Mouse (Mus musculus) thymus, postnatal 14 days (tissue): ENCODE measurements around the gene D330020A13Rik.
A peak's percentile ranks its signal among the peaks of the same experiment; 100 is the strongest.
"Not testable (repeated sequence)": the region's sequence is repeated elsewhere in the genome, so short reads cannot be mapped to it uniquely, and the experiment has no call there.

Experiments used
- DNase-seq: peaks from one replicate; pipeline ENCODE4 v3.0.0; 2021

The D330020A13Rik gene

GRCm38 (mm10) chr6:120294056-120294784 lies at the start of gene D330020A13Rik, which contains the start of gene B4galnt3:
Gene D330020A13Rik, plus strand, starts transcription at chr6:120294364.
Gene B4galnt3, minus strand, starts transcription at chr6:120294559.
- peak; percentile 63 for DNase-seq

DNA sequence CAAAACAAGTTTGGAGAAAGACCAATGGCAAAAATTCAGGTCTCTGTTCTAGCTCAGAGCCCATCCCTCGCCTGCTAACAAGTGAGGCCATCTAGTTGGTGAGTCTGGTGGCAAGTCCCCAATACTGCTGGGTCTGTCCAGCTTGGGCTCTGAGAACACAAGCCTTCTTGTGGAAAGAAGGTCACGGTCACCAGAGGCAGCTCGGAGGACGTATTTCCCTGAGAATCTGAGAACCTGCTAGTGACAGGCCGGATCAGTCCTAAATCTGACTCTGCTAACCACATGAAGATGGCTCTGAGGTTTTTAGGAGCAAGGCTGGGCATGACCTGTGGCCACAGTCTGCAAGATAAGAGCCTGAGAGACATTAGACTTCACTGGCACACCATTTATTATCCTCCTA lies 47.5 kb upstream of the D330020A13Rik start:
- no peak for DNase-seq

DNA sequence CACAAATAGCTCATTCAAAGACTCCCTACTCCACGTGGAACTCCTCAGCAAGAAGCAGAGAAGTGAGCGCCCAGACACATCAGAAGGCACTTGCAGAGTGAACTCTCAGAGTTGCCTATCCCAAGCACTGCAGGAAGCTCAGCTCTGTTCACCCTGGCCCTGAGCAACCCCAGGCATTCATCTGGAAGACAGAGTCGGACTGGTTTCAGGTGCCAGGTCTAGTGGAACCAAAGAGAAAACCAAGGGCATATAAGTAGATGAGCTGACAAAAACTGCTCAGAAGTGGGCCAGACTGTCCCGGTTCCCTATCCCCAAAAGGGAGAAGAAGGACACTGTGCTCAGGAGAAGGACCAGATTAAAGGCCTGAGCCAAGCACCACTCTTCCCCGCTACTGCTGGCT lies 44.3 kb upstream of the D330020A13Rik start:
- no peak for DNase-seq

GRCm38 (mm10) chr6:120251010-120251409 lies 43.2 kb upstream of the D330020A13Rik start:
- no peak for DNase-seq

DNA sequence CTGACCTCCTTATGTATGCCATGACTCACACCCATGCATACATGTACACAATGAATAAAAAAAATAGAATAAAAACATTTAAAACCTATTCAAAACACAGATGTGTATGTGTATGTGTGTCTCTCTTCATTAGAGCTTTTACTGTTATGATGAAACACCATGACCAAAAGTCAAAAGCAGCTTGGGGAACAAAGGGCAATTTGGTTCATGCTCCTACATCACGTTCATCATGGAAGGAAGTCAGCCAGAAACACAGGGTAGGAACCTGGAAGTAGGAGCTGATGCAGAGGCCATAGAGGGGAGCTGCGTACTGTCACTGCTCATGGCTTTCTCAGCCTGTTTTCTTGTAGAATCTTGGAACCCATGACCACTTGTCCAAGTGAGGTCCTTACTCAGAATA lies 41.4 kb upstream of the D330020A13Rik start:
- DNase-seq: no peak

DNA sequence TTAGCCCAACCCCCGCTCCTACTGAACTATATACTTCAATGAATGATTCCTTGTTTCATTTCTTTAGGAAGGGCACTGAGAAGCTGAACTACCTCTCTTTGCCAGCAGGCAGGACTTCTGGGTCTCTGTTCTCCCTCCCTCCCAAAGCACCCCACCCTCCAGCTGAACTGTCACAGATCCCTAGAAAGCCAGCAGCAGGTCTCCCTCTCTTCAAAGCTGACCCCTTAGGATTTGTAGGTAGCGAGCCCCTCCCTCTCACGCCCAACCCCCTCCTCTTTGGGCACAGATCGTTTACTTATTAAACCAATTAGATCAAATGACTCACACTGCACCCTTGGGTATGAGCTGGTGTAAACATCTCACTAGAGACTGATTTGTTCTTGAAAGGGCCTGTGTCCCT lies 39.5 kb upstream of the D330020A13Rik start:
- no peak for DNase-seq

DNA sequence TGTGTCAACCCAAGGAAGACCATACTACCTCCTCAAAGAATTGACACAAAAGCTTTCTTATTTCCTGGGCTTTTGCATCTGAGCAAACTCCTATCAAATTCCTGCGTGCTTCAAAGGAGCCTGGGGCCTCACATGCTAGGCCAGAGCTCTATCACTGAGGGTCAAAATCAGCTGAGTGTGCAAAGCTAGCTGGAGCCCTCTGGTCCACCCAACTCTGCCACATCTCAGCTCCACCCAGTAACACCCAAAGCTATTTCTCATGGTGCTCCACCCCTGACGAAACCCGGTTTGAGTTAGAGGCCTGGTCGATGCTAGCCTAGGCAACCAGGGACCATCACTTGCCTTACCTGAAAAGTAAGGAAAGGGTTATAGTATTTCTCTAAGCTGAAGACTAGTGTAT lies 39.0 kb upstream of the D330020A13Rik start:
- no peak for DNase-seq

- DNase-seq: peak; percentile 16
These were observed 38.5 kb upstream of the D330020A13Rik start for GRCm38 (mm10) chr6:120255701-120256100.

DNA sequence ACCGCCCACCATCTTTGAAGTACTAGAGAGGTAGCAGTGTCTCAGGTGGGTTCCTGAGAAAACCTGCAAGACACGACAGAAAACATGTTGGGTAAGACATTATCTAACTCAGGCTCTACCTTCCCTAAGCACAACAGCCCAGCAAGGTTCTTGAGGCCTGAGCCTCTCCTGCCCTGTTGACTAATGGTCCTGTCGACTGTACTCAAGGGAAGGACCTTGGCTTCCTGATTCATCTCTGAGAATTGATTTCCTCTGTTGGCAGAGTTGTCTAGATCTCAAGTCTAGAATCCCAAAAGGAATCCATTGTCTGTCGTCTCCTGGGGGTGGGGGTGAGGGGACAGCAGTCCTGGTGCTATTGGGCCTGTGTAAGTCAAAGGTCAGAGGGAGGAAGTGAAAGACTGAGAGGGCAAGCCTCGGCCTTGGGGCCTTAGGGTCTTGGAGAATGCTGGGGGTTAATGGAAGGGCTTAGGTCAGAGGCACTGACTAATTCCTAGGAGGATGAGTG lies 37.7 kb upstream of the D330020A13Rik start:
- DNase-seq: no peak

DNA sequence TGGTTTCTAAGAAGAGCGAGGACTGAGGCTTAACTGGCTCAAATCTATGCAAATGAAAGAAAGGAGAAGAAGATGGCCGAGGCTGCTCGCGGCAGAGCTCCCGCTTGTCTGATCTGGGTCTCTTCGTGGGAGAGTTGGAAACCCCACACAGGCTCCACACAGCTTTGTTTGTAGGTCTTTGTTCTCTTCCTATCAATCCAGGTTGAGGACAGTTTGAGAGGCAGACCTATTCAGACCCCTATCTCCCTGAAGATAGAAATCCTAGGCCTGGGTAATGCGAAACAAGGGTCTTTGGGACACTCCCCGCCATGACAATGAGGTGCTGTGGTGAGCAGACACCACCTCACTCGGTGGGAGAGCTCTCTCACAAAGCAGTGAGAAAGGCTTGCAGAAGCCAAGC lies 34.7 kb upstream of the D330020A13Rik start:
- DNase-seq: no peak

DNA sequence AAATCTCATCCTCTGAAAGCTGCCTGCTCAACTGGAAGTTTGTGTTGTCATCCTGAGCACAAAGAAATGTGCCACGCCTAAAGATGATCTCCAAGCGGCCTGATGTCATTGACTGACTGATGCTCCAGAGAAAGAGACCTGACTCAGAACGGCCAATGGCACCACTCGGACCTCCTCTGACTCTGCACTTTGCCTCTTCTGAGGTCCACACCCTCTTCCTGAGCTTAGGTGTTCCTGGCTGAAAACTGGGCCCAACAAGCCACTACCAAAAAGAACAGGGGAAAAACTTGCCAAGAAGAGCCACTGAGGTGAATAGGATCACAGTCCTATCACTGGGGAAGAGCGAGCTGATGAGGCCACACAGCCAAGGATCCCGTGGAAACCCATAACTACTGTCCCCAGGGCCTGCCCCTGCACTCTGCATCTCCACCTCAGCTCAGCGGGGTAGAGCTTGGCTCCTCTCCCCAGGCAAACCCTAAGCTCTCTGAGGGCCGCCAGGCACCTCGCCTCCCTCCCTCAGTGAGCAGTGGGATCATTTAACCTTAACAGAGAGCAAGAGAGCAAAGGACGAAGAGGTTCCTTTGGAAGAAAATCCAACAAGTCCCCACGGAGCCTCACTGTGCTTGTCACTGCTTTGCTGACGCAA lies 31.2 kb upstream of the D330020A13Rik start:
- no peak for DNase-seq

GRCm38 (mm10) chr6:120263608-120264007 lies 30.6 kb upstream of the D330020A13Rik start:
- no peak for DNase-seq

DNA sequence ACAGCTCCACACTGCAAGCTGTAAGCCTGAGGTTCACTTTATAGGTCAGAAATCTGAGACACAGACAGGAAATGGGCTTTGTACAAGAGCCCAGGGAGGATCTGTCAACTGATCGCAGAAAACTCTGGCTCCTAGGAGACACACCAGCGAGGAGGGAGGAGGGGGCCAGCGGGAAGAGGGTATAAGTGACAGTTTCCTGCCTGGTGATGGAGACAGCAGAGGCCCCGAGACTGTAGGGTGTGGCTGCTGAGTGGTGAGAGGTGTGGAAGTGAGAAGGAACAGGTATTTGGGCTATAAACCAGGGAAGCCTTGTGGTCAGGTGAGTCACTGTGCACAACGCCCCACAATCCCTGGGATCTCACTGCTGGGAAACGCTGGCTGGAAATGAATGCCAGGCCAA lies 30.0 kb upstream of the D330020A13Rik start:
- DNase-seq: peak; percentile 10

DNA sequence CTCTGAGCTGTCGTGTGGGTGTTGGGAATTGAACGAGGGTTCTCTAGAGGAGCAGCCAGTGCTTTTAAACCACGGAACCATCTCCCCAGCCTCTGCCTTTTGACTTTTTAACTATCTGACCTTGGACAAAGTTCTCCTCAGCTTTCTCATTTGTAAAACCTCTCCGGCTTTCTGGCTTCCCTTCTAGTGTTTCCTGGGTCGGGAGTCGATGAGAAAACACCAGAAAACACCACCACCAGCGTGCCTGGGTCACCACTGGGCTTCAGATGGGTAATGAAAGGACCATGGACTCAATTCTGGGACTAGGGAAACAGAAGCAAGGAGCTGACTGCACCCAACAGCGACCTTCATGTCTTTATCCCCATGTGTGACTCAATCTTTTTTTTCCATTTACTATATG lies 20.0 kb upstream of the D330020A13Rik start:
- DNase-seq: no peak

DNA sequence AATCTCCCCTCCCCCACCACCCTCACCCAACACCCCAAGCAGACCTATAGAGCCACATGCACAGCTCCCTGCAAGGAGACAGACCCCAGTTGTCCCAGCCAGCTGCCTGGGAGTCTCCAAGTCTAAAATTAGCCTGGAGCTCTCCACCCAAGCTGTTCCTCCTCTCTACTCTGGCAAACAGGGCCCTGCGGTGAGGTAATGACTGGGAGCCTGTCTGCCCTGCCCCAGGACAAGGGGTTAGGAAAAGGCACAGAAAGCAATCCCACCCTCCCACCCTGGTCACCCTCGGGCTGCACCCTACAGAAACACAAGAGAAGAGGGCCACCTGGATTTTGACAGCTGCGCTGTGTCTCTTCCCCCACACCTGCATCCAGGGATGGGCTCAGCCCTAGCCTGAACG lies 19.3 kb upstream of the D330020A13Rik start:
- no peak for DNase-seq

DNA sequence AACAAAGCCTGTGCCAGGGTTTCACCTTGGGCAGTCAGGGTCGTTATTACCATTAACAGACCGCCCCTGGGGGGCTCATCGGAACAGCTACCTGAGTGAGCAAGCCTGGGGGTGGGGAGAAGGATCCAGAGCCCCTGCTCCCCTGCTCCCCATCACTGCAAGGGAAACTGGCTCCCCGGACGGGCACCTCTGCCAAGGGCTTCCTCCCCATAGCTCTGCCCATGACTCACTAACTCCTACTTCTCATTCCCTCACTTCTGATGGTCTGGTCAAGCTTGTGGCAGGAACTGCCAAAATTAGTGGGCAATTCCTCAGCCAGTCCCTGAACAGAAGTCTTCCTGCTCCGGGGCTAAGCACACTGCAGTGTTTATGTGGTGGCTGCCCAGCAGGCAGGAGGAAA lies 18.9 kb upstream of the D330020A13Rik start:
- no peak for DNase-seq

GRCm38 (mm10) chr6:120276874-120277449 lies 17.2 kb upstream of the D330020A13Rik start:
- no peak for DNase-seq

DNA sequence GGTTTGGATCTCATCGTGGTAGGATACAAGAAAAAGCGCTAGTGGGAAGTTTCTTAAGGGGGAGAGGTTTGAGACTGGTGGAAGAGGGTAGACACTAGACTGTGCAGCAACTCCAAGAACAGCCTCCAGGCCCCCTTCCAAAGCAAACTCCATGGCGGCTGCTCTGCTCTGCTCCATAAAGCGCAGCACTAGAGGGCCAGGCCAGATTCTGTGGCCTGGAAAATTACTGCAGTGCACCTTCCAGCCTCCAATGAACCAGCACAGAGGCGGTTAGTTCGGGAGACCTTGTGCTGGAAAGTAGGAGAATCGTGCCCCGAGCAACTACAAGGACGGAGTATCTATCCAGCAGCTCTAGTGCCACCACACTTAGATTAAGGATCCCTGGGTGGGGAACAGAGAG lies 6.9 kb upstream of the D330020A13Rik start:
- DNase-seq: no peak

DNA sequence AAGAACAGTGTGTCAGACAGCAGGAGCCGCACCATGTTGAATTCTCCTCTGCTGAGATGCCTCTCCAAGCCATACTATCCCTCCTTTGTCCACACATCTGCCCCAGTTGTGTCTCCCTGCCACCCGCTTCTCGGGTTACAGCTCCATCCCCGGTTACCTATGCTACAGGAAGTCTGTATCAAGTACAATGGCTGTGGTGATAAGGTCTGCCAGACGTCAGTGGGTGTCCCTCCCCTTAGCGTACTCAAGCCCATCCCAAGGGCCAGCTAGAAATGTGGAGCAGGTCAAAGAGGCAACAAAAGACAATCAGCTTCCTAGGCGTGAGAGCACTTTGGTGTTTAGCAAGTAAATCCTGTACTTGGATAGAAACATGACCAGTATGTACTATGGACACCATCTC lies 5.6 kb upstream of the D330020A13Rik start:
- DNase-seq: no peak

DNA sequence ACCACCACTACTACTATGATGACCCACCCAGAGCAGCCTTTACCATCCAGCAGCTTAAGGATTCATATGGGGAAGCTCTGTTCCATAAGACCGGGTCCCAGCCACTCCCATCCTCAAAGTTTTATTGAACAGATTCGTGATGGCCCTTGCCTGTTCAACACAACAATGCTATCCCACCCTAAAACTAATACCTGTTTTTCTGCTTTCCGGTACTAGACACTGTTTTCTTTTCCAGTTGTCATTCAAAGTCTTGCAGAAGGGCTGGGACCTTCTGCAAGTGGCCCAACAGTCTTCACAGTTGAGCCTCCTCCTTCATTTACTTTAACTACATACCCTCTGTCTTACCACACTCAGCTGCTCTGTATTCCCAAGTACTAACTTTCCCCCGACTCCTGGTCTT lies 4.7 kb upstream of the D330020A13Rik start:
- no peak for DNase-seq

DNA sequence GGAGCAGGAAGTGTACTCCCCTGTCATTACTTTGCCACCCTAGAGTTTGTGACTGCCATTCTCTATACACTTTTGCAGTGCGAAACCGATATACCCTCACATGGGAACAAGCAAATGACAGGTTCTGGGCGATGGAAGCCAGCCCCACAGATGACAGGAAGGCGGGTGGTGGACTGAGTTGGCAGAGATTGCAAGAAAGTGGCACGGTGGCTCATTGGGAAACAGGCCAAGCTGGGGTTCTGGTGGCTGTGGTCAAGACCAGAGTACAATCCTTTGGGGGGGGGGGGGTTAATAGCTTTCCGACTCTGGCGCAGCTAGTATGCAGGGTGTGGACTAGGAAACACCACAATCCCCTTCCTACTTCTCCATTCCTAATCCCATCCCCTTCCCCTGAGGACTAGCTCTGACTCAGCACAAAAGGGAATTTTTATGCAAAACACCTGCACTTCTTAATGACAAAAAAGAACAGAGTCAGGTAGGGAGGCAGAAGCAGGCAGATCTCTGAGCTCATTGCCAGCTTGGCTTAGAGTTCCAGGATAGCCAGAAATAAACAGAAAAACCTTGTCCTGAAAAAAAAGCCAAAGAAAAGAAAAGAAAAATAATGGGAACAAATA lies 2.7 kb upstream of the D330020A13Rik start:
- no peak for DNase-seq

- DNase-seq: peak; percentile 50
These were observed 595 bp downstream of the D330020A13Rik start for GRCm38 (mm10) chr6:120294785-120295133.

- not testable (repeated sequence) for DNase-seq
These were observed 2.4 kb downstream of the D330020A13Rik start for GRCm38 (mm10) chr6:120296589-120296988.

GRCm38 (mm10) chr6:120301137-120301536 lies 7.0 kb downstream of the D330020A13Rik start:
- peak; percentile 37 for DNase-seq
